Mouse (Mus musculus) thymus, postnatal 36 days (tissue): Measurements from ENCODE around the gene Cetn4.

Experiments used
- DNase-seq, 2 experiments: peaks; one replicate each; pipeline ENCODE4 v3.0.0; 2022; ENCODE audit warnings: mixed read lengths in 2 of 2

Gene Cetn4

GRCm38 (mm10) chr3:37299470-37299869 lies 13.0 kb downstream of the Cetn4 start:
- DNase-seq, result no peak

GRCm38 (mm10) chr3:37292654-37293053 lies 19.9 kb downstream of the Cetn4 start:
- no peak for DNase-seq

- DNase-seq, result no peak
These were observed 20.6 kb downstream of the Cetn4 start for GRCm38 (mm10) chr3:37291929-37292328.

- no peak for DNase-seq
These were observed 21.5 kb downstream of the Cetn4 start for GRCm38 (mm10) chr3:37290881-37291541.

GRCm38 (mm10) chr3:37289237-37289636 lies 23.3 kb downstream of the Cetn4 start:
- no peak for DNase-seq

- DNase-seq, result no peak
These were observed 29.3 kb downstream of the Cetn4 start for GRCm38 (mm10) chr3:37283234-37283633.

GRCm38 (mm10) chr3:37282299-37282922 lies 30.1 kb downstream of the Cetn4 start:
- DNase-seq, result no peak

- no peak for DNase-seq
These were observed 31.6 kb downstream of the Cetn4 start for GRCm38 (mm10) chr3:37280871-37281270.

GRCm38 (mm10) chr3:37280221-37280620 lies 32.3 kb downstream of the Cetn4 start:
- no peak for DNase-seq

- no peak for DNase-seq
These were observed 37.8 kb downstream of the Cetn4 start for GRCm38 (mm10) chr3:37274661-37275060.

GRCm38 (mm10) chr3:37273092-37273491 lies 39.4 kb downstream of the Cetn4 start:
- no peak for DNase-seq

GRCm38 (mm10) chr3:37271209-37271608 lies 41.3 kb downstream of the Cetn4 start:
- DNase-seq, result peak; percentile 47 to 48

GRCm38 (mm10) chr3:37269926-37270325 lies 42.6 kb downstream of the Cetn4 start:
- DNase-seq, result no peak

- no peak for DNase-seq
These were observed 44.2 kb downstream of the Cetn4 start for GRCm38 (mm10) chr3:37268338-37268737.

GRCm38 (mm10) chr3:37259331-37259999 lies 53.0 kb downstream of the Cetn4 start:
- no peak for DNase-seq

GRCm38 (mm10) chr3:37257776-37258175 lies 54.7 kb downstream of the Cetn4 start:
- DNase-seq, result no peak
